14 mouse cellular contexts compared by ENCODE assay signal in genomic region chr4:88838828-88839227, GRCm38 (mm10). TPM values are rescaled to one million over a fixed set of nuclear protein-coding genes. Genes with fewer than 3 reads are reported as not detected.
DNase-seq lines count a peak whose midpoint lies in the region; ATAC-seq and TF ChIP-seq lines count a peak whose summit lies in the region.
"Had no signal": no experiment of that assay in that cellular context is flagged by ENCODE, and none has a peak within 500 bp of the region (broad histone marks: within the 10 kb centered on the region; RNA-seq: fewer than 3 reads in every experiment).

No protein-coding gene starts in this region.

- no peaks in the 10 kb centered on the region for H3K9me3 ChIP-seq in embryonic facial prominence, embryonic 11.5 days (replicated peaks; ENCODE audit: control insufficient read depth, low read length)
- no peaks in the 10 kb centered on the region for H3K9me3 ChIP-seq in embryonic facial prominence, embryonic 10.5 days
- no peaks in the 10 kb centered on the region for H3K9me3 ChIP-seq in limb, embryonic 14.5 days (ENCODE audit: control insufficient read depth, low read length)
- H3K9me3 ChIP-seq in limb, embryonic 10.5 days (replicated peaks) = no peaks in the 10 kb centered on the region

- no peak overlapping the region for H3K4me3 ChIP-seq in embryonic facial prominence, embryonic 11.5 days (ENCODE audit: low read depth, low read length)
- no peak overlapping the region for H3K4me3 ChIP-seq in embryonic facial prominence, embryonic 10.5 days
- no peak overlapping the region for H3K4me3 ChIP-seq in limb, embryonic 14.5 days (replicated peaks; ENCODE audit: low read length)
- H3K4me3 ChIP-seq in limb, embryonic 10.5 days = no peak overlapping the region

- no peaks in the 10 kb centered on the region for H3K27me3 ChIP-seq in embryonic facial prominence, embryonic 11.5 days (ENCODE audit: control insufficient read depth, insufficient read depth, low read length)
- no peaks in the 10 kb centered on the region for H3K27me3 ChIP-seq in embryonic facial prominence, embryonic 10.5 days (replicated peaks; ENCODE audit: low read depth, poor library complexity, severe bottlenecking)
- no peaks in the 10 kb centered on the region for H3K27me3 ChIP-seq in limb, embryonic 14.5 days (ENCODE audit: control insufficient read depth, insufficient read depth, low read length)
- H3K27me3 ChIP-seq in limb, embryonic 10.5 days (ENCODE audit: low read depth, poor library complexity, severe bottlenecking) = no peaks in the 10 kb centered on the region

- no peak overlapping the region for H3K4me2 ChIP-seq in embryonic facial prominence, embryonic 11.5 days (ENCODE audit: low read depth, low read length)
- H3K4me2 ChIP-seq in limb, embryonic 14.5 days (replicated peaks; ENCODE audit: low read depth, low read length, severe bottlenecking) = no peak overlapping the region

- no peak for TF ChIP-seq POLR2A in limb, embryonic 14.5 days (IDR thresholded peaks at IDR 0.05; ENCODE audit: borderline replicate concordance, extremely low read depth, insufficient read depth, insufficient read length)

- H3K4me1 ChIP-seq in embryonic facial prominence, embryonic 11.5 days (ENCODE audit: control insufficient read depth, insufficient read depth, low read length) = no peaks in the 10 kb centered on the region
- H3K4me1 ChIP-seq in embryonic facial prominence, embryonic 10.5 days = peaks cover 6% of the 10 kb centered on the region
- no peaks in the 10 kb centered on the region for H3K4me1 ChIP-seq in limb, embryonic 14.5 days (ENCODE audit: control insufficient read depth, insufficient read depth, low read length)
- H3K4me1 ChIP-seq in limb, embryonic 10.5 days = no peaks in the 10 kb centered on the region

- ATAC-seq in embryonic facial prominence, embryonic 11.5 days (replicated peaks; ENCODE audit: insufficient number of reproducible peaks, low FRiP score, low TSS enrichment, low read depth) = no peak
- ATAC-seq in limb, embryonic 14.5 days (ENCODE audit: low FRiP score, low read depth) = no peak
- peak; percentile 71 for ATAC-seq in CD4-positive, CD25-positive, alpha-beta regulatory T cell, adult 4 months
- ATAC-seq: midbrain, embryonic 16.5 days had no signal

- no peak overlapping the region for H3K9ac ChIP-seq in embryonic facial prominence, embryonic 11.5 days (replicated peaks; ENCODE audit: low read length)
- H3K9ac ChIP-seq in limb, embryonic 14.5 days (ENCODE audit: low read depth, low read length, severe bottlenecking) = no peak overlapping the region

- H3K27ac ChIP-seq in embryonic facial prominence, embryonic 11.5 days (replicated peaks; ENCODE audit: low read depth, low read length) = no peak overlapping the region
- H3K27ac ChIP-seq in embryonic facial prominence, embryonic 10.5 days (replicated peaks) = no peak overlapping the region
- H3K27ac ChIP-seq in limb, embryonic 14.5 days (replicated peaks; ENCODE audit: low read depth, low read length) = no peak overlapping the region
- H3K27ac ChIP-seq in limb, embryonic 10.5 days = no peak overlapping the region

- WGBS in embryonic facial prominence, embryonic 11.5 days = 42% methylated on average over 3 of the region's 3 CpGs
- 38% methylated on average over 3 of the region's 3 CpGs for whole genome bisulfite sequencing in embryonic facial prominence, embryonic 10.5 days
- WGBS in limb, embryonic 14.5 days = 44% methylated on average over 3 of the region's 3 CpGs
- 50% methylated on average over 3 of the region's 3 CpGs for WGBS in limb, embryonic 10.5 days

- no peaks in the 10 kb centered on the region for H3K36me3 ChIP-seq in embryonic facial prominence, embryonic 11.5 days (replicated peaks; ENCODE audit: control insufficient read depth, insufficient read depth, low read depth, low read length)
- no peaks in the 10 kb centered on the region for H3K36me3 ChIP-seq in embryonic facial prominence, embryonic 10.5 days (replicated peaks)
- no peaks in the 10 kb centered on the region for H3K36me3 ChIP-seq in limb, embryonic 14.5 days (ENCODE audit: control insufficient read depth, insufficient read depth, low read length)
- no peaks in the 10 kb centered on the region for H3K36me3 ChIP-seq in limb, embryonic 10.5 days

- DNase-seq in embryonic facial prominence, embryonic 11.5 days (ENCODE audit: low spot score) = peak; percentile 56
- DNase-seq in embryonic facial prominence, embryonic 10.5 days (ENCODE audit: low spot score) = no peak
- peak; percentile 10 for DNase-seq in limb, embryonic 14.5 days (ENCODE audit: low spot score)
- no peak for DNase-seq in limb, embryonic 10.5 days (ENCODE audit: low spot score)
- peak; percentile 4 for DNase-seq in lung, postnatal 14 days
- no peak for DNase-seq in urinary bladder, adult 2 months (ENCODE audit: low spot score)
- no peak for DNase-seq in gastrocnemius, postnatal 10 days

RNA-seq across cellular contexts. Expression of gene Ifna4, which starts 2.8 kb away (rescaled TPM):
- not detected in 2 replicates for polyA plus RNA-seq in embryonic facial prominence, embryonic 11.5 days (2014; fragmentation: Nextera tagmentation; extraction: Ambion mirVana)
- not detected in 2 replicates for polyA plus RNA-seq in embryonic facial prominence, embryonic 10.5 days (2016; fragmentation: Nextera tagmentation; extraction: Ambion mirVana)
- polyA plus RNA-seq in limb, embryonic 14.5 days (2012; rRNA removed) = not detected in 2 replicates
- polyA plus RNA-seq in limb, embryonic 14.5 days (2014; fragmentation: Nextera tagmentation; extraction: Ambion mirVana) = not detected in 2 replicates
- not detected in 2 replicates for polyA plus RNA-seq in limb, embryonic 10.5 days (2016; fragmentation: Nextera tagmentation; extraction: Ambion mirVana)
- not detected for polyA plus RNA-seq in CD4-positive, CD25-positive, alpha-beta regulatory T cell, adult 4 months (2017; shearing (Covaris generic))
- not detected in 2 replicates for polyA plus RNA-seq in urinary bladder, adult 2 months (2012; rRNA removed)
- not detected for total RNA-seq in gastrocnemius, postnatal 10 days (2021)
- total RNA-seq: ES-E14; heart, postnatal 25 days; left cerebral cortex, adult 8-10 months had no signal
- polyA plus RNA-seq: forebrain, embryonic 11.5 days; midbrain, embryonic 16.5 days; small intestine, adult 2 months had no signal

RNA-seq across cellular contexts. Expression of gene Ifna5, which starts 3.5 kb away (rescaled TPM):
- not detected in 2 replicates for polyA plus RNA-seq in embryonic facial prominence, embryonic 11.5 days (2014; fragmentation: Nextera tagmentation; extraction: Ambion mirVana)
- polyA plus RNA-seq in embryonic facial prominence, embryonic 10.5 days (2016; fragmentation: Nextera tagmentation; extraction: Ambion mirVana) = not detected in 2 replicates
- not detected in 2 replicates for polyA plus RNA-seq in limb, embryonic 14.5 days (2012; rRNA removed)
- polyA plus RNA-seq in limb, embryonic 14.5 days (2014; fragmentation: Nextera tagmentation; extraction: Ambion mirVana) = not detected in 2 replicates
- not detected in 2 replicates for polyA plus RNA-seq in limb, embryonic 10.5 days (2016; fragmentation: Nextera tagmentation; extraction: Ambion mirVana)
- not detected for polyA plus RNA-seq in CD4-positive, CD25-positive, alpha-beta regulatory T cell, adult 4 months (2017; shearing (Covaris generic))
- polyA plus RNA-seq in urinary bladder, adult 2 months (2012; rRNA removed) = not detected in 2 replicates
- total RNA-seq in gastrocnemius, postnatal 10 days (2021) = not detected
- total RNA-seq: ES-E14; heart, postnatal 25 days; left cerebral cortex, adult 8-10 months had no signal
- polyA plus RNA-seq: forebrain, embryonic 11.5 days; midbrain, embryonic 16.5 days; small intestine, adult 2 months had no signal

RNA-seq across cellular contexts. Expression of gene Ifna1, which starts 11.1 kb away (rescaled TPM):
- polyA plus RNA-seq in embryonic facial prominence, embryonic 11.5 days (2014; fragmentation: Nextera tagmentation; extraction: Ambion mirVana) = not detected in 2 replicates
- not detected in 2 replicates for polyA plus RNA-seq in embryonic facial prominence, embryonic 10.5 days (2016; fragmentation: Nextera tagmentation; extraction: Ambion mirVana)
- polyA plus RNA-seq in limb, embryonic 14.5 days (2012; rRNA removed) = not detected in 2 replicates
- not detected in 2 replicates for polyA plus RNA-seq in limb, embryonic 14.5 days (2014; fragmentation: Nextera tagmentation; extraction: Ambion mirVana)
- polyA plus RNA-seq in limb, embryonic 10.5 days (2016; fragmentation: Nextera tagmentation; extraction: Ambion mirVana) = not detected in 2 replicates
- polyA plus RNA-seq in CD4-positive, CD25-positive, alpha-beta regulatory T cell, adult 4 months (2017; shearing (Covaris generic)) = not detected
- polyA plus RNA-seq in urinary bladder, adult 2 months (2012; rRNA removed) = not detected in 2 replicates
- not detected for total RNA-seq in gastrocnemius, postnatal 10 days (2021)
- total RNA-seq: ES-E14; heart, postnatal 25 days; left cerebral cortex, adult 8-10 months had no signal
- polyA plus RNA-seq: forebrain, embryonic 11.5 days; midbrain, embryonic 16.5 days; small intestine, adult 2 months had no signal

RNA-seq across cellular contexts. Expression of gene Ifna6, which starts 11.6 kb away (rescaled TPM):
- not detected in 2 replicates for polyA plus RNA-seq in embryonic facial prominence, embryonic 11.5 days (2014; fragmentation: Nextera tagmentation; extraction: Ambion mirVana)
- not detected in 2 replicates for polyA plus RNA-seq in embryonic facial prominence, embryonic 10.5 days (2016; fragmentation: Nextera tagmentation; extraction: Ambion mirVana)
- not detected in 2 replicates for polyA plus RNA-seq in limb, embryonic 14.5 days (2012; rRNA removed)
- polyA plus RNA-seq in limb, embryonic 14.5 days (2014; fragmentation: Nextera tagmentation; extraction: Ambion mirVana) = not detected in 2 replicates
- not detected in 2 replicates for polyA plus RNA-seq in limb, embryonic 10.5 days (2016; fragmentation: Nextera tagmentation; extraction: Ambion mirVana)
- polyA plus RNA-seq in CD4-positive, CD25-positive, alpha-beta regulatory T cell, adult 4 months (2017; shearing (Covaris generic)) = not detected
- polyA plus RNA-seq in urinary bladder, adult 2 months (2012; rRNA removed) = not detected in 2 replicates
- not detected for total RNA-seq in gastrocnemius, postnatal 10 days (2021)
- total RNA-seq: ES-E14; heart, postnatal 25 days; left cerebral cortex, adult 8-10 months had no signal
- polyA plus RNA-seq: forebrain, embryonic 11.5 days; midbrain, embryonic 16.5 days; small intestine, adult 2 months had no signal

RNA-seq across cellular contexts. Expression of gene Ifna11, which starts 19.1 kb away (rescaled TPM):
- not detected in 2 replicates for polyA plus RNA-seq in embryonic facial prominence, embryonic 11.5 days (2014; fragmentation: Nextera tagmentation; extraction: Ambion mirVana)
- polyA plus RNA-seq in embryonic facial prominence, embryonic 10.5 days (2016; fragmentation: Nextera tagmentation; extraction: Ambion mirVana) = not detected in 2 replicates
- not detected in 2 replicates for polyA plus RNA-seq in limb, embryonic 14.5 days (2012; rRNA removed)
- polyA plus RNA-seq in limb, embryonic 14.5 days (2014; fragmentation: Nextera tagmentation; extraction: Ambion mirVana) = not detected in 2 replicates
- polyA plus RNA-seq in limb, embryonic 10.5 days (2016; fragmentation: Nextera tagmentation; extraction: Ambion mirVana) = not detected in 2 replicates
- polyA plus RNA-seq in CD4-positive, CD25-positive, alpha-beta regulatory T cell, adult 4 months (2017; shearing (Covaris generic)) = not detected
- not detected in 2 replicates for polyA plus RNA-seq in urinary bladder, adult 2 months (2012; rRNA removed)
- total RNA-seq in gastrocnemius, postnatal 10 days (2021) = not detected
- total RNA-seq: ES-E14; heart, postnatal 25 days; left cerebral cortex, adult 8-10 months had no signal
- polyA plus RNA-seq: forebrain, embryonic 11.5 days; midbrain, embryonic 16.5 days; small intestine, adult 2 months had no signal

Comparison
In these comparisons a context has a peak if more than half of its experiments do, and no peak if none do; other contexts are left out.
1. DNase-seq: peak in embryonic facial prominence, embryonic 11.5 days (single experiment), limb, embryonic 14.5 days (single experiment) and lung, postnatal 14 days (single experiment); none in embryonic facial prominence, embryonic 10.5 days (single experiment), limb, embryonic 10.5 days (single experiment), urinary bladder, adult 2 months (single experiment) and gastrocnemius, postnatal 10 days (single experiment).